Mouse (Mus musculus): ENCODE data around the gene Edc4. TPM values are rescaled to one million over a fixed set of nuclear protein-coding genes. Genes with fewer than 3 reads are reported as not detected.

Edc4 gene
- polyA plus RNA-seq, 1 experiment: 87.8 TPM

- TF ChIP-seq CTCF (IDR thresholded peaks at IDR 0.05; ENCODE audit: control insufficient read depth, insufficient read depth, insufficient replicate concordance, low read depth, low read length) (no peak), POLR2A (IDR thresholded peaks at IDR 0.05; ENCODE audit: control insufficient read depth, low read depth, low read length) (no peak)
- no peaks in the 10 kb centered on the region for H3K36me3 ChIP-seq (ENCODE audit: control insufficient read depth, insufficient read depth, low read length)
- peaks cover 4% of the 10 kb centered on the region; the same call in 1 of the 2 replicates for H3K4me1 ChIP-seq (ENCODE audit: control insufficient read depth, insufficient read depth, low read length)
- H3K27ac ChIP-seq (ENCODE audit: control insufficient read depth, insufficient read depth, low read depth, low read length): peak overlapping the region; percentile 84
- peak overlapping the region; percentile 86 for H3K4me3 ChIP-seq (ENCODE audit: control insufficient read depth, low read depth, low read length)
- H3K27me3 ChIP-seq (ENCODE audit: control insufficient read depth, insufficient read depth, low read length): no peaks in the 10 kb centered on the region
Observed at GRCm38 (mm10) chr8:105900941-105901616, 20.4 kb downstream of the Edc4 start.

- no peaks in the 10 kb centered on the region for H3K27me3 ChIP-seq (ENCODE audit: control insufficient read depth, insufficient read depth, low read length)
- H3K27ac ChIP-seq (ENCODE audit: control insufficient read depth, insufficient read depth, low read depth, low read length): no peak overlapping the region
- no peak overlapping the region for H3K4me3 ChIP-seq (ENCODE audit: control insufficient read depth, low read depth, low read length)
- no peaks in the 10 kb centered on the region for H3K36me3 ChIP-seq (ENCODE audit: control insufficient read depth, insufficient read depth, low read length)
- H3K4me1 ChIP-seq (ENCODE audit: control insufficient read depth, insufficient read depth, low read length): no peaks in the 10 kb centered on the region
- no peak for TF ChIP-seq POLR2A (IDR thresholded peaks at IDR 0.05; ENCODE audit: control insufficient read depth, low read depth, low read length)
Observed at GRCm38 (mm10) chr8:105919390-105919789, 38.7 kb downstream of the Edc4 start.

- Histone ChIP-seq H3K36me3 (ENCODE audit: control insufficient read depth, insufficient read depth, low read length) (no peaks in the 10 kb centered on the region), H3K4me3 (ENCODE audit: control insufficient read depth, low read depth, low read length) (no peak overlapping the region), H3K4me1 (ENCODE audit: control insufficient read depth, insufficient read depth, low read length) (no peaks in the 10 kb centered on the region), H3K27ac (ENCODE audit: control insufficient read depth, insufficient read depth, low read depth, low read length) (0 out of 2 replicates have a peak overlapping the region, but pooled peaks have one; percentile 6), H3K27me3 (ENCODE audit: control insufficient read depth, insufficient read depth, low read length) (no peaks in the 10 kb centered on the region)
- TF ChIP-seq POLR2A (IDR thresholded peaks at IDR 0.05; ENCODE audit: control insufficient read depth, low read depth, low read length): no peak
- no peak for TF ChIP-seq CTCF (IDR thresholded peaks at IDR 0.05; ENCODE audit: control insufficient read depth, insufficient read depth, insufficient replicate concordance, low read depth, low read length)
Observed at GRCm38 (mm10) chr8:105925123-105925522, 44.4 kb downstream of the Edc4 start.

- Histone ChIP-seq H3K4me3 (ENCODE audit: control insufficient read depth, low read depth, low read length) (no peak overlapping the region), H3K27ac (ENCODE audit: control insufficient read depth, insufficient read depth, low read depth, low read length) (no peak overlapping the region), H3K4me1 (ENCODE audit: control insufficient read depth, insufficient read depth, low read length) (no peaks in the 10 kb centered on the region), H3K27me3 (ENCODE audit: control insufficient read depth, insufficient read depth, low read length) (no peaks in the 10 kb centered on the region), H3K36me3 (ENCODE audit: control insufficient read depth, insufficient read depth, low read length) (no peaks in the 10 kb centered on the region)
- TF ChIP-seq POLR2A (IDR thresholded peaks at IDR 0.05; ENCODE audit: control insufficient read depth, low read depth, low read length) (no peak), CTCF (IDR thresholded peaks at IDR 0.05; ENCODE audit: control insufficient read depth, insufficient read depth, insufficient replicate concordance, low read depth, low read length) (peak; percentile 86; the same call in 1 of the 2 replicates)
Observed at GRCm38 (mm10) chr8:105930602-105931001, 49.9 kb downstream of the Edc4 start.

GRCm38 (mm10) chr8:105931271-105931670 is 50.6 kb downstream of the Edc4 start:
- Histone ChIP-seq H3K4me3 (ENCODE audit: control insufficient read depth, low read depth, low read length) (no peak overlapping the region), H3K4me1 (ENCODE audit: control insufficient read depth, insufficient read depth, low read length) (no peaks in the 10 kb centered on the region), H3K36me3 (ENCODE audit: control insufficient read depth, insufficient read depth, low read length) (no peaks in the 10 kb centered on the region), H3K27ac (ENCODE audit: control insufficient read depth, insufficient read depth, low read depth, low read length) (no peak overlapping the region), H3K27me3 (ENCODE audit: control insufficient read depth, insufficient read depth, low read length) (no peaks in the 10 kb centered on the region)
- TF ChIP-seq POLR2A (IDR thresholded peaks at IDR 0.05; ENCODE audit: control insufficient read depth, low read depth, low read length) (no peak), CTCF (IDR thresholded peaks at IDR 0.05; ENCODE audit: control insufficient read depth, insufficient read depth, insufficient replicate concordance, low read depth, low read length) (no peak)

- Histone ChIP-seq H3K4me1 (ENCODE audit: control insufficient read depth, insufficient read depth, low read length) (peaks cover 10% of the 10 kb centered on the region), H3K27me3 (ENCODE audit: control insufficient read depth, insufficient read depth, low read length) (no peaks in the 10 kb centered on the region), H3K27ac (ENCODE audit: control insufficient read depth, insufficient read depth, low read depth, low read length) (no peak overlapping the region), H3K36me3 (ENCODE audit: control insufficient read depth, insufficient read depth, low read length) (no peaks in the 10 kb centered on the region), H3K4me3 (ENCODE audit: control insufficient read depth, low read depth, low read length) (no peak overlapping the region)
- TF ChIP-seq POLR2A (IDR thresholded peaks at IDR 0.05; ENCODE audit: control insufficient read depth, low read depth, low read length) (no peak), CTCF (IDR thresholded peaks at IDR 0.05; ENCODE audit: control insufficient read depth, insufficient read depth, insufficient replicate concordance, low read depth, low read length) (no peak)
Observed at GRCm38 (mm10) chr8:105932525-105932924, 51.8 kb downstream of the Edc4 start.

- H3K4me1 ChIP-seq (ENCODE audit: control insufficient read depth, insufficient read depth, low read length): peaks cover 13% of the 10 kb centered on the region
- no peak within 1 kb of the TSS for H3K4me3 ChIP-seq (ENCODE audit: control insufficient read depth, low read depth, low read length)
- no peaks in the 10 kb centered on the region for H3K36me3 ChIP-seq (ENCODE audit: control insufficient read depth, insufficient read depth, low read length)
- no peak within 1 kb of the TSS for H3K27ac ChIP-seq (ENCODE audit: control insufficient read depth, insufficient read depth, low read depth, low read length)
- no peaks in the 10 kb centered on the region for H3K27me3 ChIP-seq (ENCODE audit: control insufficient read depth, insufficient read depth, low read length)
- no peak for TF ChIP-seq POLR2A (IDR thresholded peaks at IDR 0.05; ENCODE audit: control insufficient read depth, low read depth, low read length)
- TF ChIP-seq CTCF (IDR thresholded peaks at IDR 0.05; ENCODE audit: control insufficient read depth, insufficient read depth, insufficient replicate concordance, low read depth, low read length): no peak
Observed at GRCm38 (mm10) chr8:105933762-105934161, 53.1 kb downstream of the Edc4 start, which contains the start of gene Ctrl. Gene Ctrl, minus strand, starts transcription at chr8:105933862.

All from testis, adult 2 months (tissue).